Comparison of ENCODE assay signal across 10 mouse cellular contexts in genomic region chr10:128587120-128587519, GRCm38 (mm10). TPM values are rescaled to one million over a fixed set of nuclear protein-coding genes. Genes with fewer than 3 reads are reported as not detected.
DNase-seq lines count a peak whose midpoint lies in the region; ATAC-seq and TF ChIP-seq lines count a peak whose summit lies in the region.
"Had no signal": no experiment of that assay in that cellular context is flagged by ENCODE, and none has a peak within 500 bp of the region (broad histone marks: within the 10 kb centered on the region; RNA-seq: fewer than 3 reads in every experiment).

No protein-coding gene starts in this region.

- 0 out of 2 replicates have a peak overlapping the region, but pooled peaks have one; percentile 7 for H3K4me2 ChIP-seq in heart, embryonic 12.5 days
- H3K4me2 ChIP-seq in lung, embryonic 15.5 days, result peak overlapping the region; percentile 92
- peak overlapping the region; percentile 99 for H3K4me2 ChIP-seq in limb, embryonic 14.5 days (replicated peaks; ENCODE audit: low read depth, low read length, severe bottlenecking)
- H3K4me2 ChIP-seq in midbrain, embryonic 13.5 days (replicated peaks), result no peak overlapping the region

- TF ChIP-seq POLR2A in limb, embryonic 14.5 days (IDR thresholded peaks at IDR 0.05; ENCODE audit: borderline replicate concordance, extremely low read depth, insufficient read depth, insufficient read length), result no peak

- H3K27ac ChIP-seq in heart, embryonic 12.5 days (ENCODE audit: poor library complexity, severe bottlenecking), result peak overlapping the region; percentile 36; the same call in 1 of the 2 replicates
- peak overlapping the region; percentile 96 for H3K27ac ChIP-seq in lung, embryonic 15.5 days
- H3K27ac ChIP-seq in limb, embryonic 14.5 days (replicated peaks; ENCODE audit: low read depth, low read length), result no peak overlapping the region
- H3K27ac ChIP-seq in midbrain, embryonic 13.5 days, result no peak overlapping the region

- H3K4me3 ChIP-seq in heart, embryonic 12.5 days, result no peak overlapping the region
- peak overlapping the region; percentile 64 for H3K4me3 ChIP-seq in lung, embryonic 15.5 days
- no peak overlapping the region; the same call in 1 of the 2 replicates for H3K4me3 ChIP-seq in limb, embryonic 14.5 days (replicated peaks; ENCODE audit: low read length)
- H3K4me3 ChIP-seq in midbrain, embryonic 13.5 days (replicated peaks), result no peak overlapping the region

- no peak for ATAC-seq in heart, embryonic 12.5 days (ENCODE audit: insufficient number of reproducible peaks, low FRiP score)
- ATAC-seq in lung, embryonic 15.5 days (ENCODE audit: borderline replicate concordance, extremely low read depth, low FRiP score, low TSS enrichment), result no peak
- ATAC-seq in limb, embryonic 14.5 days (ENCODE audit: low FRiP score, low read depth), result no peak
- no peak for ATAC-seq in midbrain, embryonic 13.5 days

- 40% methylated on average over 4 of the region's 4 CpGs for WGBS in heart, embryonic 12.5 days
- WGBS in lung, embryonic 15.5 days, result 27% methylated on average over 4 of the region's 4 CpGs
- WGBS in limb, embryonic 14.5 days, result 47% methylated on average over 4 of the region's 4 CpGs
- WGBS in midbrain, embryonic 13.5 days, result 47% methylated on average over 4 of the region's 4 CpGs

- H3K4me1 ChIP-seq in heart, embryonic 12.5 days (replicated peaks), result peaks cover 40% of the 10 kb centered on the region
- peaks cover 41% of the 10 kb centered on the region for H3K4me1 ChIP-seq in lung, embryonic 15.5 days
- H3K4me1 ChIP-seq in limb, embryonic 14.5 days (ENCODE audit: control insufficient read depth, insufficient read depth, low read length), result peaks cover 7% of the 10 kb centered on the region; the same call in 1 of the 2 replicates
- peaks cover 18% of the 10 kb centered on the region for H3K4me1 ChIP-seq in midbrain, embryonic 13.5 days (replicated peaks)

- H3K9ac ChIP-seq in heart, embryonic 12.5 days, result no peak overlapping the region
- 0 out of 2 replicates have a peak overlapping the region, but pooled peaks have one; percentile 3 for H3K9ac ChIP-seq in lung, embryonic 15.5 days
- no peak overlapping the region for H3K9ac ChIP-seq in limb, embryonic 14.5 days (ENCODE audit: low read depth, low read length, severe bottlenecking)
- H3K9ac ChIP-seq in midbrain, embryonic 13.5 days (replicated peaks), result no peak overlapping the region

- DNase-seq in heart, adult 11 months, result no peak
- no peak for DNase-seq in lung, postnatal 10 days
- no peak for DNase-seq in limb, embryonic 14.5 days (ENCODE audit: low spot score)
- peak; percentile 73 for DNase-seq in thymus, postnatal 14 days
- DNase-seq in ovary, postnatal 36 days (ENCODE audit: low spot score), result no peak
- DNase-seq: B cell, adult 2 months; lung, adult 18-20 months had no signal

- H3K36me3 ChIP-seq in heart, embryonic 12.5 days, result no peaks in the 10 kb centered on the region
- no peaks in the 10 kb centered on the region for H3K36me3 ChIP-seq in lung, embryonic 15.5 days
- no peaks in the 10 kb centered on the region for H3K36me3 ChIP-seq in limb, embryonic 14.5 days (ENCODE audit: control insufficient read depth, insufficient read depth, low read length)
- H3K36me3 ChIP-seq in midbrain, embryonic 13.5 days, result no peaks in the 10 kb centered on the region

- peaks cover 42% of the 10 kb centered on the region for H3K27me3 ChIP-seq in heart, embryonic 12.5 days (replicated peaks)
- H3K27me3 ChIP-seq in lung, embryonic 15.5 days, result peaks cover 45% of the 10 kb centered on the region
- H3K27me3 ChIP-seq in limb, embryonic 14.5 days (ENCODE audit: control insufficient read depth, insufficient read depth, low read length), result peaks cover 31% of the 10 kb centered on the region
- peaks cover 69% of the 10 kb centered on the region for H3K27me3 ChIP-seq in midbrain, embryonic 13.5 days

- no peaks in the 10 kb centered on the region for H3K9me3 ChIP-seq in heart, embryonic 12.5 days (replicated peaks)
- no peaks in the 10 kb centered on the region for H3K9me3 ChIP-seq in lung, embryonic 15.5 days
- H3K9me3 ChIP-seq in limb, embryonic 14.5 days (ENCODE audit: control insufficient read depth, low read length), result no peaks in the 10 kb centered on the region
- no peaks in the 10 kb centered on the region for H3K9me3 ChIP-seq in midbrain, embryonic 13.5 days

RNA-seq across cellular contexts. Expression of gene Erbb3, which starts 2.3 kb away (rescaled TPM):
- 7.5 and 7.6 TPM in 2 replicates for polyA plus RNA-seq in heart, embryonic 12.5 days (2016; fragmentation: Nextera tagmentation; extraction: Ambion mirVana)
- 21.3 and 22.9 TPM in 2 replicates for polyA plus RNA-seq in lung, embryonic 15.5 days (2015; fragmentation: Nextera tagmentation; extraction: Ambion mirVana)
- 17.5 and 18.2 TPM in 2 replicates for polyA plus RNA-seq in limb, embryonic 14.5 days (2012; rRNA removed)
- 19.6 and 21.1 TPM in 2 replicates for polyA plus RNA-seq in limb, embryonic 14.5 days (2014; fragmentation: Nextera tagmentation; extraction: Ambion mirVana)
- 0.13 and 0.19 TPM in 2 replicates for polyA plus RNA-seq in midbrain, embryonic 13.5 days (2015; fragmentation: Nextera tagmentation; extraction: Ambion mirVana)

RNA-seq across cellular contexts. Expression of gene Pa2g4, which starts 21.3 kb away (rescaled TPM):
- 132 and 136 TPM in 2 replicates for polyA plus RNA-seq in heart, embryonic 12.5 days (2016; fragmentation: Nextera tagmentation; extraction: Ambion mirVana)
- polyA plus RNA-seq in lung, embryonic 15.5 days (2015; fragmentation: Nextera tagmentation; extraction: Ambion mirVana), result 194 and 200 TPM in 2 replicates
- polyA plus RNA-seq in limb, embryonic 14.5 days (2012; rRNA removed), result 111 and 186 TPM in 2 replicates
- 207 and 210 TPM in 2 replicates for polyA plus RNA-seq in limb, embryonic 14.5 days (2014; fragmentation: Nextera tagmentation; extraction: Ambion mirVana)
- 139 TPM in 2 replicates for polyA plus RNA-seq in midbrain, embryonic 13.5 days (2015; fragmentation: Nextera tagmentation; extraction: Ambion mirVana)

RNA-seq across cellular contexts. Expression of gene Rpl41, which starts 38.0 kb away (rescaled TPM):
- 2,275 and 2,341 TPM in 2 replicates for polyA plus RNA-seq in heart, embryonic 12.5 days (2016; fragmentation: Nextera tagmentation; extraction: Ambion mirVana)
- polyA plus RNA-seq in lung, embryonic 15.5 days (2015; fragmentation: Nextera tagmentation; extraction: Ambion mirVana), result 3,783 and 4,172 TPM in 2 replicates
- 2,621 and 3,931 TPM in 2 replicates for polyA plus RNA-seq in limb, embryonic 14.5 days (2012; rRNA removed)
- 4,572 and 4,920 TPM in 2 replicates for polyA plus RNA-seq in limb, embryonic 14.5 days (2014; fragmentation: Nextera tagmentation; extraction: Ambion mirVana)
- polyA plus RNA-seq in midbrain, embryonic 13.5 days (2015; fragmentation: Nextera tagmentation; extraction: Ambion mirVana), result 2,545 and 2,595 TPM in 2 replicates

RNA-seq across cellular contexts. Expression of gene Rps26, which starts 39.4 kb away (rescaled TPM):
- polyA plus RNA-seq in heart, embryonic 12.5 days (2016; fragmentation: Nextera tagmentation; extraction: Ambion mirVana), result 420 and 432 TPM in 2 replicates
- polyA plus RNA-seq in lung, embryonic 15.5 days (2015; fragmentation: Nextera tagmentation; extraction: Ambion mirVana), result 711 and 777 TPM in 2 replicates
- 1,619 and 1,662 TPM in 2 replicates for polyA plus RNA-seq in limb, embryonic 14.5 days (2012; rRNA removed)
- 1,135 and 1,177 TPM in 2 replicates for polyA plus RNA-seq in limb, embryonic 14.5 days (2014; fragmentation: Nextera tagmentation; extraction: Ambion mirVana)
- polyA plus RNA-seq in midbrain, embryonic 13.5 days (2015; fragmentation: Nextera tagmentation; extraction: Ambion mirVana), result 461 and 477 TPM in 2 replicates

RNA-seq across cellular contexts. Expression of gene Zc3h10, which starts 39.5 kb away (rescaled TPM):
- 10.2 and 11.9 TPM in 2 replicates for polyA plus RNA-seq in heart, embryonic 12.5 days (2016; fragmentation: Nextera tagmentation; extraction: Ambion mirVana)
- polyA plus RNA-seq in lung, embryonic 15.5 days (2015; fragmentation: Nextera tagmentation; extraction: Ambion mirVana), result 14.6 and 14.9 TPM in 2 replicates
- 15.2 and 17.2 TPM in 2 replicates for polyA plus RNA-seq in limb, embryonic 14.5 days (2012; rRNA removed)
- 13.7 and 14.5 TPM in 2 replicates for polyA plus RNA-seq in limb, embryonic 14.5 days (2014; fragmentation: Nextera tagmentation; extraction: Ambion mirVana)
- 23.3 and 24.2 TPM in 2 replicates for polyA plus RNA-seq in midbrain, embryonic 13.5 days (2015; fragmentation: Nextera tagmentation; extraction: Ambion mirVana)

Comparison
In these comparisons a context has a peak if more than half of its experiments do, and no peak if none do; other contexts are left out.
1. H3K27ac ChIP-seq: peak in heart, embryonic 12.5 days (single experiment) and lung, embryonic 15.5 days (single experiment); none in limb, embryonic 14.5 days (single experiment) and midbrain, embryonic 13.5 days (single experiment).